Mouse (Mus musculus) hindbrain, embryonic 16.5 days (tissue): ENCODE data around the gene Dgkg. TPM values are rescaled to one million over a fixed set of nuclear protein-coding genes. Genes with fewer than 3 reads are reported as not detected.

Experiments used
- ATAC-seq: fragments of 200-750 bp; cut with Nextera tagmentation; 2 replicates; pipeline ENCODE4 v1.8.0; 2017; ENCODE audit warnings: moderate TSS enrichment, moderate library complexity
- H3K27ac ChIP-seq: fragments of 300-500 bp; sonication (generic); 2 replicates; pipeline ENCODE4 v1.5.1; 2014; ENCODE audit warnings: low read depth, mild to moderate bottlenecking, control low read depth, low read length, moderate library complexity
- H3K27me3 ChIP-seq: fragments of 300-500 bp; sonication (generic); replicated peaks from 2 replicates; pipeline ENCODE4 v1.6.1; 2014; ENCODE audit warnings: low read length; ENCODE audit not compliant: control insufficient read depth, insufficient read depth
- H3K36me3 ChIP-seq: fragments of 300-500 bp; sonication (generic); 2 replicates; pipeline ENCODE4 v1.6.1; 2014; ENCODE audit warnings: mild to moderate bottlenecking, low read length, moderate library complexity, mixed read lengths; ENCODE audit not compliant: control insufficient read depth, insufficient read depth
- H3K4me1 ChIP-seq: fragments of 300-500 bp; sonication (generic); 2 replicates; pipeline ENCODE4 v1.6.1; 2014; ENCODE audit warnings: low read depth, low read length; ENCODE audit not compliant: control insufficient read depth, insufficient read depth
- H3K4me2 ChIP-seq: fragments of 300-500 bp; sonication (generic); 2 replicates; pipeline ENCODE4 v1.6.1; 2014; ENCODE audit warnings: mild to moderate bottlenecking, low read length, control low read depth, moderate library complexity
- H3K4me3 ChIP-seq: fragments of 300-500 bp; sonication (generic); 2 replicates; pipeline ENCODE4 v1.5.1; 2014; ENCODE audit warnings: mild to moderate bottlenecking, low read length, control low read depth, moderate library complexity
- H3K9ac ChIP-seq: fragments of 300-500 bp; sonication (generic); 2 replicates; pipeline ENCODE4 v1.6.1; 2014; ENCODE audit warnings: low read depth, mild to moderate bottlenecking, control low read depth, low read length, moderate library complexity
- H3K9me3 ChIP-seq: fragments of 300-500 bp; sonication (generic); 2 replicates; pipeline ENCODE4 v1.6.1; 2014; ENCODE audit warnings: mild to moderate bottlenecking, low read length, moderate library complexity; ENCODE audit not compliant: control insufficient read depth
- WGBS: fragments of 180-500 bp; shearing (Covaris S2); extraction: QIAGEN DNeasy Blood & Tissue Kit; methylation state at CpG from one replicate; pipeline ENCODE4 v1.1.7; 2014; 5-methylcytosine and 5-hydroxymethylcytosine counted together
- polyA plus RNA-seq: library from polyadenylated mRNA; unstranded; fragments of >200 nt; fragmentation: Nextera tagmentation; extraction: Ambion mirVana; gene quantifications from 2 replicates; pipeline ENCODE4 v1.2.1, GENCODE M21; 2015

Dgkg gene
- polyA plus RNA-seq, 1 experiment from 2014 or later = 6.9 TPM

GRCm38 (mm10) chr16:22531041-22531440 is 126.0 kb downstream of the Dgkg start:
- Histone ChIP-seq H3K4me1 (no peaks in the 10 kb centered on the region), H3K36me3 (no peaks in the 10 kb centered on the region), H3K9ac (no peak overlapping the region), H3K27me3 (no peaks in the 10 kb centered on the region), H3K4me3 (no peak overlapping the region), H3K27ac (no peak overlapping the region), H3K4me2 (no peak overlapping the region), H3K9me3 (no peaks in the 10 kb centered on the region)
- ATAC-seq = no peak
- 82% methylated on average over 9 of the region's 9 CpGs for WGBS

- H3K4me1 ChIP-seq = no peaks in the 10 kb centered on the region
- no peak overlapping the region for H3K27ac ChIP-seq
- H3K4me2 ChIP-seq = no peak overlapping the region
- WGBS = 25% methylated on average over 5 of the region's 5 CpGs
- peak; percentile 60 for ATAC-seq
- no peaks in the 10 kb centered on the region for H3K27me3 ChIP-seq
- H3K36me3 ChIP-seq = no peaks in the 10 kb centered on the region
- peaks cover 2% of the 10 kb centered on the region; the same call in 1 of the 2 replicates for H3K9me3 ChIP-seq
- H3K4me3 ChIP-seq = no peak overlapping the region
- no peak overlapping the region for H3K9ac ChIP-seq
Measured at GRCm38 (mm10) chr16:22527499-22527939, 129.5 kb downstream of the Dgkg start.

DNA sequence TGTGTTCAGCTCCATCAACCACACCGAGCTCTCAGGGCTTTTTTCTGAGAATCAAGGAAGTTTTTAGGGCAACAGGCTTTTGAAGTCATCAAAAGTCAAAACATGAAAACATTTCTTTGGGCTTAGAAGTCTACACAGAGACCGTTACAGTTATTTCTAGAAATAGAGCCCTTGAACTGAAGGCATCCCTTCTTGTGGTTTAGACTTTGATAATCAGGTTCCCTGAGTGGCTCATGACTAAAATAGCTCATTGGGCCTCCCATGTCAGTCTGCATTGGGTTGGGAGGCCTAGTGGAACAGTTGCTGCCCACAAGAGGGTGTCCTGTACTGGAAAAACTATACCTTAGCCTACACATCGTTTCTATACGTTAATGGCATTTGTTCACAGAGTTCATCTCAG is 130.6 kb downstream of the Dgkg start:
- WGBS = 93% methylated on average over 4 of the region's 4 CpGs
- H3K9me3 ChIP-seq = peaks cover 2% of the 10 kb centered on the region; the same call in 1 of the 2 replicates
- ATAC-seq = no peak
- H3K4me2 ChIP-seq = no peak overlapping the region
- no peaks in the 10 kb centered on the region for H3K4me1 ChIP-seq
- no peak overlapping the region for H3K9ac ChIP-seq
- no peak overlapping the region for H3K27ac ChIP-seq
- no peak overlapping the region for H3K4me3 ChIP-seq
- no peaks in the 10 kb centered on the region for H3K27me3 ChIP-seq
- no peaks in the 10 kb centered on the region for H3K36me3 ChIP-seq

- peak; percentile 93 for ATAC-seq
- no peaks in the 10 kb centered on the region for H3K9me3 ChIP-seq
- H3K27ac ChIP-seq = peak overlapping the region; percentile 26
- 10% methylated on average over 20 of the region's 20 CpGs for WGBS
- H3K4me3 ChIP-seq = no peak overlapping the region
- no peaks in the 10 kb centered on the region for H3K36me3 ChIP-seq
- H3K27me3 ChIP-seq = no peaks in the 10 kb centered on the region
- H3K4me2 ChIP-seq = no peak overlapping the region
- no peak overlapping the region; the same call in 1 of the 2 replicates for H3K9ac ChIP-seq
- H3K4me1 ChIP-seq = peaks cover 6% of the 10 kb centered on the region
Measured at GRCm38 (mm10) chr16:22517431-22518384, 139.3 kb downstream of the Dgkg start.

DNA sequence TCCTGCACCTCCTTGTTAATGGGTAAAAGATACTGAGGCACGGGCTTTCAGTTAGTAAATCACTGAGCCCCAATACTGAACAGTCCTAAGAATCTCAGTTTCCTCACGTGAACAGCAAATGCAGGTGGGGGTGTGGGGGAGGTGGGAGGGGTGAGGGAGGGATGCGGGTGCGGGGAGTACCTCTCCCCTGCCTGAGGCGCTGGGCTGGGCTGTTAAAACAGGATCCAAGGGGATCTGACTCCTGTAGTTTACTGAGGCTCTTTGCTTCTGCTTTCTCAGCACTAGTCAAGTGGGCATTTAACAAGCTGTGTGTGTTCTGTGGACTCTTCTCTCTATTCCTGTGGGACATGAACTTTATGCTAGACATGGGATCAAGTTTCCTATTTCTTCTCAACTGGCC is 141.5 kb downstream of the Dgkg start:
- Histone ChIP-seq H3K27me3 (no peaks in the 10 kb centered on the region), H3K4me2 (no peak overlapping the region), H3K36me3 (no peaks in the 10 kb centered on the region), H3K9me3 (no peaks in the 10 kb centered on the region), H3K27ac (no peak overlapping the region), H3K4me3 (no peak overlapping the region), H3K4me1 (peaks cover 6% of the 10 kb centered on the region), H3K9ac (no peak overlapping the region)
- WGBS = 59% methylated on average over 5 of the region's 5 CpGs
- ATAC-seq = no peak

- no peaks in the 10 kb centered on the region for H3K9me3 ChIP-seq
- H3K27me3 ChIP-seq = no peaks in the 10 kb centered on the region
- 57% methylated on average over 9 of the region's 9 CpGs for WGBS
- no peaks in the 10 kb centered on the region for H3K4me1 ChIP-seq
- H3K36me3 ChIP-seq = no peaks in the 10 kb centered on the region
- H3K9ac ChIP-seq = no peak overlapping the region
- H3K4me3 ChIP-seq = no peak overlapping the region
- H3K27ac ChIP-seq = no peak overlapping the region
- no peak overlapping the region for H3K4me2 ChIP-seq
- ATAC-seq = no peak
Measured at GRCm38 (mm10) chr16:22510861-22511637, 146.0 kb downstream of the Dgkg start.

DNA sequence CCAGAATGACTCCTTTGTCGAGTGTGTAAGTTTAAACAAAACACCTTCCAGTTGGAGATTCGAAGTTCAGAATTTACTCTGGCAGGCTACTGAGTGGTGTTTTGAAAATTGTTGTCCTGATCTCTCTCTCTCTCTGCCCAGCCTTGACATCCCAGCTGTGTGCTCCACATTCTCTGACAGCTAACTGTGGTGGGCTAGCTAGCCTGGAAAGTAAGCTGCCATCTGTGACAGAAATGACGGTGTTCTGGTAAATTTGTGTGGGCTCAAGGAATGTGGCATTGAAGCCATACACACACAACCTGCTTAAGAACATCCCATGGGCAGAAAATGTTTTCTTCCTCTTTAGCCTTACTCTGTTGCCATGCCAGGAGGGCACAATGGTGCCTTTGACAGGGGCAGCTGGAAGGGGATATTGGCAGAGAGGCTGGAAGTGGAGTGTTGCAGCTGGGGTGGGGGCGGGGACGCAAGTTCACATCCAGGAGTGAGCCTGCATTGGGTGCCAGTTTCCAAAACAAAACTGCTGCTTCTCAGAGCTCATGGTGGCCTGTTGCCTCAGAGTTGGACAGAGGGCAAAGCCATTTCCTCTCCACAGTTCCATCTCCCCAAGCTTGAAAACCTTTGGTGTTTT is 148.0 kb downstream of the Dgkg start:
- H3K9me3 ChIP-seq = no peaks in the 10 kb centered on the region
- no peak overlapping the region for H3K27ac ChIP-seq
- 64% methylated on average over 5 of the region's 5 CpGs for WGBS
- H3K4me2 ChIP-seq = no peak overlapping the region
- H3K4me1 ChIP-seq = no peaks in the 10 kb centered on the region
- H3K36me3 ChIP-seq = no peaks in the 10 kb centered on the region
- no peak overlapping the region for H3K4me3 ChIP-seq
- no peaks in the 10 kb centered on the region for H3K27me3 ChIP-seq
- no peak overlapping the region for H3K9ac ChIP-seq
- ATAC-seq = peak; percentile 88

GRCm38 (mm10) chr16:22505656-22506055 is 151.4 kb downstream of the Dgkg start:
- no peak overlapping the region for H3K4me2 ChIP-seq
- ATAC-seq = no peak
- WGBS = 59% methylated on average over 6 of the region's 6 CpGs
- no peaks in the 10 kb centered on the region for H3K4me1 ChIP-seq
- no peak overlapping the region for H3K9ac ChIP-seq
- no peaks in the 10 kb centered on the region for H3K9me3 ChIP-seq
- H3K27ac ChIP-seq = no peak overlapping the region
- H3K4me3 ChIP-seq = no peak overlapping the region
- no peaks in the 10 kb centered on the region for H3K36me3 ChIP-seq
- no peaks in the 10 kb centered on the region for H3K27me3 ChIP-seq

DNA sequence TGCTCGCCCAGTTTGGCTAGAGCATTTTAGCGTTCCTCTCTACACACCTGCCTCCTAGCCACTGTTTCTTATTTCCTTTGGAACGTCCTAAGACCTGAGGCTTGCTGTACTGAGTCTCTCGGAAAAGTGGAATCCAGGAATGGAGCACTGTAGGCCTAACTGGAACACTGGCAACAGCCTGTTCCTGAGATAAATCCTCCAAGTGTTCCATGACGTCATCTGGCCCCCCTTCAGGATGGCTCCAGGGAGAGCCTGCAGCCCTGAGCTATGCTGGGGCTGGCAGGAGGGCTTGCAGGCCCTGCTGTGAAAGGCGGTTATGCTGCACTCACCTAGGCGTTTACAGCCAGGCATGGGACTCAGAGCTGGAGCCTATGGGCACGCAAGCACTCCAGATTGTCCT is 152.2 kb downstream of the Dgkg start:
- Histone ChIP-seq H3K9ac (no peak overlapping the region), H3K4me2 (no peak overlapping the region), H3K36me3 (no peaks in the 10 kb centered on the region), H3K4me3 (no peak overlapping the region), H3K9me3 (no peaks in the 10 kb centered on the region), H3K4me1 (no peaks in the 10 kb centered on the region), H3K27ac (no peak overlapping the region), H3K27me3 (no peaks in the 10 kb centered on the region)
- WGBS = 46% methylated on average over 8 of the region's 8 CpGs
- no peak; the same call in 1 of the 2 replicates for ATAC-seq
